Mouse (Mus musculus) kidney, adult 2 months (tissue): ENCODE data around the gene Slc35e1.

Experiments used
- CTCF ChIP-seq: fragments of 200-500 bp; conservative IDR thresholded peaks from 2 replicates; pipeline ENCODE4 v1.5.1; 2011; ENCODE audit warnings: low read depth, mild to moderate bottlenecking, control low read depth, low read length, moderate library complexity, mixed read lengths; ENCODE audit not compliant: insufficient read depth, insufficient read length
- POLR2A ChIP-seq: fragments of 200-500 bp; IDR thresholded peaks from one replicate; pipeline ENCODE4 v1.6.1; 2011; ENCODE audit warnings: low read depth, low read length, control low read depth

DNA sequence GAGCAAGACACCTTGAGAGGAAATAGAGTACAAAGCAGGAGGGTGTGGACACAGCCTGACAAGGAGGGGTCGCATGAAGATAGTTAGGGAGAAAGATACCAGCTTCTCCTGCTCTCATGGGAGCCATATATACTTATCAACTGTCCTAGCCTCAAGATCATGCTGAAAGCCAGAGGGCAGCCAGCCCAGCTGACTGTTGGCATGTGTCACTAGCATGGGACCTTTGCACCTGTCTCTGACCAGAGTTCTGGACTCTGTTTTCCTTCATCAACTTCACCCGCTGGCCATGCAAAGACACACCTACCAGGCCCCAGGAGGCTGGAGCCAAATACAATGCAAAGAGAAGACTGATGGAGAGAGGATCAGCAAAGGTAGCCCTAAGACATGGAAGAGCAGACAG lies 23.2 kb downstream of the Slc35e1 start:
- TF ChIP-seq CTCF (no peak), POLR2A (no peak)
